Mouse (Mus musculus): Measurements from ENCODE around the gene Pde3a. TPM values are rescaled to one million over a fixed set of nuclear protein-coding genes. Genes with fewer than 3 reads are reported as not detected.

The Pde3a gene
- polyA plus RNA-seq, 1 experiment from 2014 or later = 2.4 TPM

GRCm38 (mm10) chr6:141246391-141246790 lies 2.7 kb upstream of the Pde3a start:
- ATAC-seq (ENCODE audit: low FRiP score) = no peak
- Histone ChIP-seq H3K4me3 (replicated peaks) (no peak overlapping the region), H3K4me2 (no peak overlapping the region), H3K4me1 (peaks cover 22% of the 10 kb centered on the region), H3K27ac (replicated peaks) (no peak overlapping the region), H3K27me3 (replicated peaks) (peaks cover 19% of the 10 kb centered on the region), H3K9ac (replicated peaks) (no peak overlapping the region), H3K36me3 (no peaks in the 10 kb centered on the region), H3K9me3 (replicated peaks) (no peaks in the 10 kb centered on the region)
- 49% methylated on average over 6 of the region's 6 CpGs for WGBS

- Histone ChIP-seq H3K36me3 (no peaks in the 10 kb centered on the region), H3K4me1 (peaks cover 22% of the 10 kb centered on the region), H3K9ac (replicated peaks) (no peak overlapping the region), H3K4me3 (replicated peaks) (peak overlapping the region; percentile 73), H3K9me3 (replicated peaks) (no peaks in the 10 kb centered on the region), H3K27ac (replicated peaks) (no peak overlapping the region), H3K4me2 (peak overlapping the region; percentile 98), H3K27me3 (replicated peaks) (peaks cover 19% of the 10 kb centered on the region)
- ATAC-seq (ENCODE audit: low FRiP score) = no peak
Observed at GRCm38 (mm10) chr6:141248081-141248480, 988 bp upstream of the Pde3a start.

GRCm38 (mm10) chr6:141249585-141250295 lies 671 bp downstream of the Pde3a start:
- H3K27me3 ChIP-seq (replicated peaks) = peaks cover 22% of the 10 kb centered on the region
- ATAC-seq (ENCODE audit: low FRiP score) = peak; percentile 74

GRCm38 (mm10) chr6:141250296-141250629 lies 1.2 kb downstream of the Pde3a start:
- WGBS = 2% methylated on average over 22 of the region's 22 CpGs
- peak; percentile 18 for ATAC-seq (ENCODE audit: low FRiP score)

More at GRCm38 (mm10) chr6:141249585-141250295, 671 bp downstream of the Pde3a start:
- H3K9me3 ChIP-seq (replicated peaks) = no peaks in the 10 kb centered on the region
- H3K9ac ChIP-seq (replicated peaks) = peak overlapping the region; percentile 70
- H3K27ac ChIP-seq (replicated peaks) = peak overlapping the region; percentile 60
- H3K4me2 ChIP-seq = peak overlapping the region; percentile 98
- under 1% methylated on average over 59 of the region's 68 CpGs for WGBS
- H3K36me3 ChIP-seq = no peaks in the 10 kb centered on the region
- H3K4me3 ChIP-seq (replicated peaks) = peak overlapping the region; percentile 73
- H3K4me1 ChIP-seq = peaks cover 22% of the 10 kb centered on the region

GRCm38 (mm10) chr6:141250984-141251383 lies 1.9 kb downstream of the Pde3a start:
- Histone ChIP-seq H3K36me3 (no peaks in the 10 kb centered on the region), H3K9me3 (replicated peaks) (no peaks in the 10 kb centered on the region), H3K9ac (replicated peaks) (no peak overlapping the region), H3K4me3 (replicated peaks) (peak overlapping the region; percentile 73), H3K27ac (replicated peaks) (no peak overlapping the region), H3K4me1 (peaks cover 22% of the 10 kb centered on the region), H3K4me2 (peak overlapping the region; percentile 98), H3K27me3 (replicated peaks) (peaks cover 22% of the 10 kb centered on the region)
- 63% methylated on average over 6 of the region's 6 CpGs for WGBS
- no peak for ATAC-seq (ENCODE audit: low FRiP score)

More at GRCm38 (mm10) chr6:141250296-141250629, 1.2 kb downstream of the Pde3a start:
- no peaks in the 10 kb centered on the region for H3K36me3 ChIP-seq
- peak overlapping the region; percentile 73 for H3K4me3 ChIP-seq (replicated peaks)
- H3K27me3 ChIP-seq (replicated peaks) = peaks cover 22% of the 10 kb centered on the region
- H3K27ac ChIP-seq (replicated peaks) = peak overlapping the region; percentile 60; the same call in 1 of the 2 replicates
- peak overlapping the region; percentile 98 for H3K4me2 ChIP-seq
- no peaks in the 10 kb centered on the region for H3K9me3 ChIP-seq (replicated peaks)
- H3K4me1 ChIP-seq = peaks cover 22% of the 10 kb centered on the region
- peak overlapping the region; percentile 70 for H3K9ac ChIP-seq (replicated peaks)

GRCm38 (mm10) chr6:141252520-141252919 lies 3.5 kb downstream of the Pde3a start:
- WGBS = 88% methylated on average over 7 of the region's 7 CpGs

GRCm38 (mm10) chr6:141254956-141255355 lies 5.9 kb downstream of the Pde3a start:
- Histone ChIP-seq H3K9ac (replicated peaks) (no peak overlapping the region), H3K36me3 (no peaks in the 10 kb centered on the region), H3K4me2 (no peak overlapping the region), H3K9me3 (replicated peaks) (no peaks in the 10 kb centered on the region), H3K4me3 (replicated peaks) (no peak overlapping the region), H3K27ac (replicated peaks) (no peak overlapping the region), H3K27me3 (replicated peaks) (peaks cover 15% of the 10 kb centered on the region), H3K4me1 (peaks cover 7% of the 10 kb centered on the region)
- ATAC-seq (ENCODE audit: low FRiP score) = no peak
- WGBS = 79% methylated on average over 4 of the region's 4 CpGs

More at GRCm38 (mm10) chr6:141252520-141252919, 3.5 kb downstream of the Pde3a start:
- Histone ChIP-seq H3K27me3 (replicated peaks) (peaks cover 22% of the 10 kb centered on the region), H3K9ac (replicated peaks) (no peak overlapping the region), H3K9me3 (replicated peaks) (no peaks in the 10 kb centered on the region), H3K4me1 (peaks cover 16% of the 10 kb centered on the region), H3K36me3 (no peaks in the 10 kb centered on the region), H3K4me2 (peak overlapping the region; percentile 98), H3K27ac (replicated peaks) (no peak overlapping the region), H3K4me3 (replicated peaks) (no peak overlapping the region)
- ATAC-seq (ENCODE audit: low FRiP score) = no peak

GRCm38 (mm10) chr6:141256896-141257295 lies 7.8 kb downstream of the Pde3a start:
- Histone ChIP-seq H3K9ac (replicated peaks) (no peak overlapping the region), H3K27ac (replicated peaks) (no peak overlapping the region), H3K4me2 (no peak overlapping the region), H3K36me3 (no peaks in the 10 kb centered on the region), H3K9me3 (replicated peaks) (no peaks in the 10 kb centered on the region), H3K4me3 (replicated peaks) (no peak overlapping the region), H3K4me1 (no peaks in the 10 kb centered on the region), H3K27me3 (replicated peaks) (0 out of 2 replicates have a peak, but pooled peaks cover 2% of the 10 kb centered on the region)
- ATAC-seq (ENCODE audit: low FRiP score) = no peak
- WGBS = 75% methylated on average over 8 of the region's 8 CpGs

GRCm38 (mm10) chr6:141257434-141258202 lies 8.5 kb downstream of the Pde3a start:
- Histone ChIP-seq H3K4me2 (no peak overlapping the region), H3K27me3 (replicated peaks) (0 out of 2 replicates have a peak, but pooled peaks cover 2% of the 10 kb centered on the region), H3K36me3 (no peaks in the 10 kb centered on the region), H3K9me3 (replicated peaks) (no peaks in the 10 kb centered on the region), H3K27ac (replicated peaks) (no peak overlapping the region), H3K4me3 (replicated peaks) (no peak overlapping the region), H3K4me1 (no peaks in the 10 kb centered on the region), H3K9ac (replicated peaks) (no peak overlapping the region)
- WGBS = 82% methylated on average over 6 of the region's 6 CpGs
- ATAC-seq (ENCODE audit: low FRiP score) = no peak

GRCm38 (mm10) chr6:141265257-141265656 lies 16.2 kb downstream of the Pde3a start:
- WGBS = 92% methylated on average over 4 of the region's 4 CpGs
- Histone ChIP-seq H3K27me3 (replicated peaks) (no peaks in the 10 kb centered on the region), H3K4me2 (no peak overlapping the region)

GRCm38 (mm10) chr6:141267888-141268570 lies 19.0 kb downstream of the Pde3a start:
- Histone ChIP-seq H3K27ac (replicated peaks) (no peak overlapping the region), H3K27me3 (replicated peaks) (no peaks in the 10 kb centered on the region), H3K4me1 (no peaks in the 10 kb centered on the region), H3K9ac (replicated peaks) (no peak overlapping the region), H3K36me3 (no peaks in the 10 kb centered on the region), H3K9me3 (replicated peaks) (no peaks in the 10 kb centered on the region), H3K4me2 (no peak overlapping the region), H3K4me3 (replicated peaks) (no peak overlapping the region)
- ATAC-seq (ENCODE audit: low FRiP score) = no peak
- 87% methylated on average over 11 of the region's 11 CpGs for WGBS

More at GRCm38 (mm10) chr6:141265257-141265656, 16.2 kb downstream of the Pde3a start:
- H3K4me3 ChIP-seq (replicated peaks) = no peak overlapping the region
- no peaks in the 10 kb centered on the region for H3K4me1 ChIP-seq
- no peaks in the 10 kb centered on the region for H3K9me3 ChIP-seq (replicated peaks)
- no peak for ATAC-seq (ENCODE audit: low FRiP score)
- H3K9ac ChIP-seq (replicated peaks) = no peak overlapping the region
- no peaks in the 10 kb centered on the region for H3K36me3 ChIP-seq
- H3K27ac ChIP-seq (replicated peaks) = no peak overlapping the region
